Mouse (Mus musculus) thymus, adult 2 months (tissue): ENCODE data around the gene Btbd9.

Source experiments
- CTCF ChIP-seq: fragments of 200-500 bp; IDR thresholded peaks from 2 replicates; pipeline ENCODE4 v1.5.1; 2012; ENCODE audit warnings: mild to moderate bottlenecking, control low read depth, low read length, moderate library complexity, borderline replicate concordance; ENCODE audit not compliant: control insufficient read depth, poor library complexity, insufficient read depth; ENCODE audit errors: extremely low read depth
- POLR2A ChIP-seq: fragments of 200-500 bp; IDR thresholded peaks from 2 replicates; pipeline ENCODE4 v1.6.1; 2012; ENCODE audit warnings: mild to moderate bottlenecking, low read length, control low read depth, moderate library complexity; ENCODE audit not compliant: control insufficient read depth, poor library complexity, insufficient read depth; ENCODE audit errors: extremely low read depth

GRCm38 (mm10) chr17:30262440-30262839, 313.8 kb downstream of the Btbd9 start:
- TF ChIP-seq CTCF = no peak
- TF ChIP-seq POLR2A = no peak
